Mouse (Mus musculus) neutrophil, adult 59 days (primary cell): ENCODE results near the gene Gsdme. TPM values are rescaled to one million over a fixed set of nuclear protein-coding genes. Genes with fewer than 3 reads are reported as not detected.

Source experiments
- total RNA-seq, 2 experiments: library from RNA; stranded (reverse); gene quantifications; 1 replicate in 1 of 2; 2 replicates in 1 of 2; pipeline ENCODE4 v1.2.4; 2023

The Gsdme gene
- total RNA-seq: 10 to 100 TPM; 97.2 to 99.2 TPM

GRCm38 (mm10) chr6:50263670-50264069 is at the start of gene Gsdme:
TSS of gene Gsdme (minus strand) at chr6:50263862.

Other genes with a start within 250 kb of the Gsdme start
- 10 to 100 TPM; 27.0 to 31.2 TPM for gene Mpp6, start 153.6 kb downstream of the Gsdme start, total RNA-seq
- gene Osbpl3, start 192.3 kb upstream of the Gsdme start, total RNA-seq: 1 to 10 TPM; 8.7 to 9.6 TPM